Comparison of ENCODE assay signal across 9 mouse cellular contexts in genomic region chr9:68656076-68656795, GRCm38 (mm10). TPM values are rescaled to one million over a fixed set of nuclear protein-coding genes. Genes with fewer than 3 reads are reported as not detected.
DNase-seq lines count a peak whose midpoint lies in the region; ATAC-seq lines count a peak whose summit lies in the region.
"Had no signal": no experiment of that assay in that cellular context is flagged by ENCODE, and none has a peak within 500 bp of the region (broad histone marks: within the 10 kb centered on the region; RNA-seq: fewer than 3 reads in every experiment).

No protein-coding gene starts in this region.

- H3K4me1 ChIP-seq in kidney, embryonic 16.5 days (ENCODE audit: insufficient read depth, low read length), result peaks cover 11% of the 10 kb centered on the region; the same call in 1 of the 2 replicates
- no peaks in the 10 kb centered on the region for H3K4me1 ChIP-seq in liver, embryonic 12.5 days

- peak overlapping the region; percentile 96 for H3K4me2 ChIP-seq in kidney, embryonic 16.5 days (replicated peaks; ENCODE audit: low read depth, low read length)
- no peak overlapping the region for H3K4me2 ChIP-seq in liver, embryonic 12.5 days

- 31% methylated on average over 5 of the region's 5 CpGs for WGBS in kidney, embryonic 16.5 days
- WGBS in liver, embryonic 12.5 days (ENCODE audit: insufficient replicate concordance), result 36% methylated on average over 5 of the region's 5 CpGs

- no peak overlapping the region for H3K27ac ChIP-seq in kidney, embryonic 16.5 days (ENCODE audit: low read length)
- H3K27ac ChIP-seq in liver, embryonic 12.5 days, result no peak overlapping the region

- H3K9me3 ChIP-seq in kidney, embryonic 16.5 days (ENCODE audit: low read length), result no peaks in the 10 kb centered on the region
- no peaks in the 10 kb centered on the region for H3K9me3 ChIP-seq in liver, embryonic 12.5 days (replicated peaks)

- H3K27me3 ChIP-seq in kidney, embryonic 16.5 days (ENCODE audit: insufficient read depth, low read length), result peaks cover 2% of the 10 kb centered on the region; the same call in 1 of the 2 replicates
- peaks cover 59% of the 10 kb centered on the region for H3K27me3 ChIP-seq in liver, embryonic 12.5 days (replicated peaks)
- H3K27me3 ChIP-seq: CH12.LX had no signal

- H3K9ac ChIP-seq in kidney, embryonic 16.5 days (replicated peaks; ENCODE audit: low read length), result no peak overlapping the region
- H3K9ac ChIP-seq in liver, embryonic 12.5 days, result no peak overlapping the region

- no peaks in the 10 kb centered on the region for H3K36me3 ChIP-seq in kidney, embryonic 16.5 days (ENCODE audit: insufficient read depth, low read length)
- H3K36me3 ChIP-seq in liver, embryonic 12.5 days, result no peaks in the 10 kb centered on the region

- H3K4me3 ChIP-seq in kidney, embryonic 16.5 days (ENCODE audit: low read length), result no peak overlapping the region
- no peak overlapping the region for H3K4me3 ChIP-seq in liver, embryonic 12.5 days

- DNase-seq in frontal cortex, postnatal 14 days (ENCODE audit: low spot score in 2 of 2), result no peak
- peak; percentile 11 for DNase-seq in right cerebral cortex, postnatal 25 days
- DNase-seq in right cerebral cortex, postnatal 4 days, result no peak
- no peak for DNase-seq in urinary bladder, adult 2 months (ENCODE audit: low spot score)
- no peak for DNase-seq in urinary bladder, postnatal 25 days (ENCODE audit: low spot score)

- ATAC-seq in frontal cortex, adult (ENCODE audit: low TSS enrichment), result 0 out of 2 replicates have a peak, but pooled peaks have one; percentile 21
- ATAC-seq in kidney, embryonic 16.5 days (ENCODE audit: low FRiP score, low TSS enrichment), result no peak
- ATAC-seq in liver, embryonic 12.5 days, result no peak

RNA-seq across cellular contexts. Expression of gene Rora, which starts 2.6 kb away (rescaled TPM):
- 9.4 and 9.5 TPM in 2 replicates for polyA plus RNA-seq in kidney, embryonic 16.5 days (2015; fragmentation: Nextera tagmentation; extraction: Ambion mirVana)
- polyA plus RNA-seq in urinary bladder, adult 2 months (2012; rRNA removed), result 12.2 and 17.6 TPM in 2 replicates
- polyA plus RNA-seq in liver, embryonic 12.5 days (2016; fragmentation: Nextera tagmentation; extraction: Ambion mirVana), result 2.4 and 2.7 TPM in 2 replicates
